Mouse (Mus musculus): ENCODE results near the gene Hoxa2. TPM values are rescaled to one million over a fixed set of nuclear protein-coding genes. Genes with fewer than 3 reads are reported as not detected.
A peak's percentile ranks its signal among the peaks of the same experiment; 100 is the strongest.

The Hoxa2 gene
- polyA plus RNA-seq, 1 experiment from 2014 or later: not detected

GRCm38 (mm10) chr6:52171938-52172337 lies 7.3 kb upstream of the Hoxa2 start:
- H3K36me3 ChIP-seq (ENCODE audit: control insufficient read depth, insufficient read depth, low read length): no peaks in the 10 kb centered on the region
- 3% methylated on average over 7 of the region's 7 CpGs for whole genome bisulfite sequencing
- no peak overlapping the region for H3K27ac ChIP-seq (ENCODE audit: low read depth, low read length)
- H3K9ac ChIP-seq (ENCODE audit: low read length): no peak overlapping the region
- DNase-seq (ENCODE audit: low spot score) (peak; percentile 48), ATAC-seq (replicated peaks; ENCODE audit: low FRiP score) (no peak)
- H3K4me2 ChIP-seq (ENCODE audit: low read depth, low read length, severe bottlenecking): no peak overlapping the region
- no peak overlapping the region for H3K4me3 ChIP-seq (ENCODE audit: low read depth, low read length)
- no peaks in the 10 kb centered on the region for H3K9me3 ChIP-seq (ENCODE audit: control insufficient read depth, low read length)
- H3K4me1 ChIP-seq (replicated peaks; ENCODE audit: control insufficient read depth, insufficient read depth, low read length): 0 out of 2 replicates have a peak, but pooled peaks cover 3% of the 10 kb centered on the region
- peaks cover 96% of the 10 kb centered on the region for H3K27me3 ChIP-seq (ENCODE audit: control insufficient read depth, insufficient read depth, low read length)

GRCm38 (mm10) chr6:52171331-52171730 lies 6.7 kb upstream of the Hoxa2 start:
- 1% methylated on average over 4 of the region's 4 CpGs for WGBS
- no peak overlapping the region for H3K9ac ChIP-seq (ENCODE audit: low read length)
- ATAC-seq (replicated peaks; ENCODE audit: low FRiP score): no peak
- no peaks in the 10 kb centered on the region for H3K36me3 ChIP-seq (ENCODE audit: control insufficient read depth, insufficient read depth, low read length)
- peak; percentile 52 for DNase-seq (ENCODE audit: low spot score)
- no peak overlapping the region for H3K4me3 ChIP-seq (ENCODE audit: low read depth, low read length)
- no peak overlapping the region for H3K4me2 ChIP-seq (ENCODE audit: low read depth, low read length, severe bottlenecking)
- H3K9me3 ChIP-seq (ENCODE audit: control insufficient read depth, low read length): no peaks in the 10 kb centered on the region
- no peak overlapping the region for H3K27ac ChIP-seq (ENCODE audit: low read depth, low read length)
- H3K4me1 ChIP-seq (replicated peaks; ENCODE audit: control insufficient read depth, insufficient read depth, low read length): 0 out of 2 replicates have a peak, but pooled peaks cover 3% of the 10 kb centered on the region
- peaks cover 96% of the 10 kb centered on the region for H3K27me3 ChIP-seq (ENCODE audit: control insufficient read depth, insufficient read depth, low read length)

- 2% methylated on average over 5 of the region's 5 CpGs for WGBS
- H3K27ac ChIP-seq (ENCODE audit: low read depth, low read length): no peak overlapping the region
- H3K9ac ChIP-seq (ENCODE audit: low read length): no peak overlapping the region
- ATAC-seq (replicated peaks; ENCODE audit: low FRiP score) (no peak), DNase-seq (ENCODE audit: low spot score) (no peak)
- no peak overlapping the region for H3K4me3 ChIP-seq (ENCODE audit: low read depth, low read length)
- H3K4me1 ChIP-seq (replicated peaks; ENCODE audit: control insufficient read depth, insufficient read depth, low read length): 0 out of 2 replicates have a peak, but pooled peaks cover 3% of the 10 kb centered on the region
- no peaks in the 10 kb centered on the region for H3K9me3 ChIP-seq (ENCODE audit: control insufficient read depth, low read length)
- H3K36me3 ChIP-seq (ENCODE audit: control insufficient read depth, insufficient read depth, low read length): no peaks in the 10 kb centered on the region
- no peak overlapping the region for H3K4me2 ChIP-seq (ENCODE audit: low read depth, low read length, severe bottlenecking)
- H3K27me3 ChIP-seq (ENCODE audit: control insufficient read depth, insufficient read depth, low read length): peaks cover 96% of the 10 kb centered on the region
These were observed 6.2 kb upstream of the Hoxa2 start for GRCm38 (mm10) chr6:52170898-52171223.

GRCm38 (mm10) chr6:52170166-52170897 lies 5.7 kb upstream of the Hoxa2 start:
- DNase-seq (ENCODE audit: low spot score) (peak; percentile 54), ATAC-seq (replicated peaks; ENCODE audit: low FRiP score) (no peak)
- H3K9ac ChIP-seq (ENCODE audit: low read length): no peak overlapping the region
- peaks cover 96% of the 10 kb centered on the region for H3K27me3 ChIP-seq (ENCODE audit: control insufficient read depth, insufficient read depth, low read length)
- H3K4me1 ChIP-seq (replicated peaks; ENCODE audit: control insufficient read depth, insufficient read depth, low read length): 0 out of 2 replicates have a peak, but pooled peaks cover 3% of the 10 kb centered on the region
- no peak overlapping the region for H3K4me3 ChIP-seq (ENCODE audit: low read depth, low read length)
- H3K9me3 ChIP-seq (ENCODE audit: control insufficient read depth, low read length): no peaks in the 10 kb centered on the region
- under 1% methylated on average over 39 of the region's 40 CpGs for WGBS
- no peak overlapping the region for H3K4me2 ChIP-seq (ENCODE audit: low read depth, low read length, severe bottlenecking)
- no peaks in the 10 kb centered on the region for H3K36me3 ChIP-seq (ENCODE audit: control insufficient read depth, insufficient read depth, low read length)
- no peak overlapping the region for H3K27ac ChIP-seq (ENCODE audit: low read depth, low read length)

GRCm38 (mm10) chr6:52169499-52170165 lies 5.0 kb upstream of the Hoxa2 start:
- Histone ChIP-seq H3K27ac (ENCODE audit: low read depth, low read length) (no peak overlapping the region), H3K36me3 (ENCODE audit: control insufficient read depth, insufficient read depth, low read length) (no peaks in the 10 kb centered on the region), H3K9ac (ENCODE audit: low read length) (no peak overlapping the region), H3K9me3 (ENCODE audit: control insufficient read depth, low read length) (no peaks in the 10 kb centered on the region), H3K4me3 (ENCODE audit: low read depth, low read length) (no peak overlapping the region), H3K4me1 (replicated peaks; ENCODE audit: control insufficient read depth, insufficient read depth, low read length) (0 out of 2 replicates have a peak, but pooled peaks cover 3% of the 10 kb centered on the region), H3K4me2 (ENCODE audit: low read depth, low read length, severe bottlenecking) (no peak overlapping the region), H3K27me3 (ENCODE audit: control insufficient read depth, insufficient read depth, low read length) (peaks cover 96% of the 10 kb centered on the region)
- ATAC-seq (replicated peaks; ENCODE audit: low FRiP score) (no peak), DNase-seq (ENCODE audit: low spot score) (peak; percentile 55)
- 2% methylated on average over 16 of the region's 16 CpGs for WGBS

- under 1% methylated on average over 42 of the region's 42 CpGs for WGBS
- Histone ChIP-seq H3K27me3 (ENCODE audit: control insufficient read depth, insufficient read depth, low read length) (peaks cover 97% of the 10 kb centered on the region), H3K4me2 (ENCODE audit: low read depth, low read length, severe bottlenecking) (no peak overlapping the region), H3K9me3 (ENCODE audit: control insufficient read depth, low read length) (no peaks in the 10 kb centered on the region), H3K4me3 (ENCODE audit: low read depth, low read length) (no peak overlapping the region), H3K27ac (ENCODE audit: low read depth, low read length) (no peak overlapping the region), H3K9ac (ENCODE audit: low read length) (no peak overlapping the region), H3K36me3 (ENCODE audit: control insufficient read depth, insufficient read depth, low read length) (no peaks in the 10 kb centered on the region), H3K4me1 (replicated peaks; ENCODE audit: control insufficient read depth, insufficient read depth, low read length) (0 out of 2 replicates have a peak, but pooled peaks cover 3% of the 10 kb centered on the region)
- DNase-seq (ENCODE audit: low spot score) (peak; percentile 67), ATAC-seq (replicated peaks; ENCODE audit: low FRiP score) (no peak)
These were observed 3.8 kb upstream of the Hoxa2 start for GRCm38 (mm10) chr6:52168191-52169055.

GRCm38 (mm10) chr6:52167736-52168161 lies 3.1 kb upstream of the Hoxa2 start:
- ATAC-seq (replicated peaks; ENCODE audit: low FRiP score) (no peak), DNase-seq (ENCODE audit: low spot score) (peak; percentile 52)
- Histone ChIP-seq H3K27ac (ENCODE audit: low read depth, low read length) (no peak overlapping the region), H3K4me3 (ENCODE audit: low read depth, low read length) (no peak overlapping the region), H3K4me2 (ENCODE audit: low read depth, low read length, severe bottlenecking) (no peak overlapping the region), H3K36me3 (ENCODE audit: control insufficient read depth, insufficient read depth, low read length) (no peaks in the 10 kb centered on the region), H3K9ac (ENCODE audit: low read length) (no peak overlapping the region), H3K9me3 (ENCODE audit: control insufficient read depth, low read length) (no peaks in the 10 kb centered on the region), H3K4me1 (replicated peaks; ENCODE audit: control insufficient read depth, insufficient read depth, low read length) (0 out of 2 replicates have a peak, but pooled peaks cover 5% of the 10 kb centered on the region), H3K27me3 (ENCODE audit: control insufficient read depth, insufficient read depth, low read length) (peaks cover 97% of the 10 kb centered on the region)
- WGBS: 2% methylated on average over 14 of the region's 14 CpGs

- Histone ChIP-seq H3K4me2 (ENCODE audit: low read depth, low read length, severe bottlenecking) (no peak overlapping the region), H3K4me3 (ENCODE audit: low read depth, low read length) (no peak overlapping the region), H3K27ac (ENCODE audit: low read depth, low read length) (no peak overlapping the region), H3K9ac (ENCODE audit: low read length) (no peak overlapping the region), H3K27me3 (ENCODE audit: control insufficient read depth, insufficient read depth, low read length) (peaks cover 95% of the 10 kb centered on the region), H3K9me3 (ENCODE audit: control insufficient read depth, low read length) (no peaks in the 10 kb centered on the region), H3K36me3 (ENCODE audit: control insufficient read depth, insufficient read depth, low read length) (no peaks in the 10 kb centered on the region), H3K4me1 (replicated peaks; ENCODE audit: control insufficient read depth, insufficient read depth, low read length) (0 out of 2 replicates have a peak, but pooled peaks cover 2% of the 10 kb centered on the region)
- no peak for ATAC-seq (replicated peaks; ENCODE audit: low FRiP score)
- WGBS: 7% methylated on average over 1 of the region's 1 CpGs
- peak; percentile 41 for DNase-seq (ENCODE audit: low spot score)
These were observed 2.5 kb upstream of the Hoxa2 start for GRCm38 (mm10) chr6:52167176-52167575.

Data from forebrain, embryonic 11.5 days (tissue).